Mouse (Mus musculus): Measurements from ENCODE around the gene Bsg. TPM values are rescaled to one million over a fixed set of nuclear protein-coding genes. Genes with fewer than 3 reads are reported as not detected.
A peak's percentile ranks its signal among the peaks of the same experiment; 100 is the strongest.

The Bsg gene
- total and polyA plus RNA-seq, 2 experiments: 523 to 652 TPM

DNA sequence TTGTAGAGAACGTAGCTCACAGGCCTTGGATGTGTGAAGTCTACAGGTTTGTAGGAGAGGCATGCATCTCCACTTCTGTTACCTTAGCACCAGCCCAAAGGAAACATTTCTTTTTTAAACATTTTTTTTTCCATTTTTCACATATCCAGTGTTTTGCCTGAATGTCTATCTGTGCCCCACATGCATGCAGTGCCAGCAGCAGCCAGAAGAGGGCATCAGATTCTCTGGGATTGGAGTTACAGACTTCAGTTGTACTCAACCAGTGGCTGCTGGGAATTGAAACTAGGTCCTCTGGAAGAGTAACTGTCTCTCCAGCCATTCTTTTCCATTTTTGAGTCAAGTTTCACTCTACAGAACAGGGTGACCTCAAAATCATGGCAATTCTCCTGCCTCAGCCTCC is 28.2 kb downstream of the Bsg start:
- Histone ChIP-seq H3K36me3 (ENCODE audit: control insufficient read depth, insufficient read depth, low read length) (peaks cover 18% of the 10 kb centered on the region), H3K27me3 (ENCODE audit: control insufficient read depth, insufficient read depth, low read length) (no peaks in the 10 kb centered on the region), H3K9ac (ENCODE audit: low read depth, low read length) (no peak overlapping the region), H3K27ac (replicated peaks; ENCODE audit: insufficient read depth, low read depth, low read length) (no peak overlapping the region), H3K79me2 (ENCODE audit: control insufficient read depth, insufficient read depth, low read length) (no peaks in the 10 kb centered on the region), H3K4me3 (ENCODE audit: insufficient read depth, low read depth, low read length) (no peak overlapping the region), H3K4me1 (ENCODE audit: control insufficient read depth, insufficient read depth, low read length) (no peaks in the 10 kb centered on the region)
- TF ChIP-seq CTCF (IDR thresholded peaks at IDR 0.05; ENCODE audit: low read depth, low read length) (peak; percentile 67; the same call in 1 of the 2 replicates), POLR2A (IDR thresholded peaks at IDR 0.05; ENCODE audit: extremely low read depth, insufficient read depth, low read length) (no peak)
- 88% methylated on average over 1 of the region's 1 CpGs for WGBS
- DNase-seq (ENCODE audit: extremely low read depth, low read depth, low spot score): no peak

DNA sequence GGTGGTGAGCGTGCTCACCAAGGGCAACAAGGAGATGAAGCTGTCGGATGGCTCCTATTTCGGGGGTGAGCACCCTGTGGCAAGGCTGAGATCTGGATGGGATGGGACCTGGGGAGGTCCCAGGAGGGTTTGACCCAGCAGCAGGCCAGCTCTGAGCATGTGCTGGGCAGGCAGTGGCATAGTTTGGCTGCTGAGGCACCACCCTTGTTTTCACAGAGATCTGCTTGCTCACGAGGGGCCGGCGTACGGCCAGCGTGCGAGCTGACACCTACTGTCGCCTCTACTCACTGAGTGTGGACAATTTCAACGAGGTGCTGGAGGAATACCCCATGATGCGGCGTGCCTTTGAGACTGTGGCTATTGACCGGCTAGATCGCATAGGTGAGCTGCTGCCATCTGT is 29.6 kb downstream of the Bsg start:
- Histone ChIP-seq H3K79me2 (ENCODE audit: control insufficient read depth, insufficient read depth, low read length) (no peaks in the 10 kb centered on the region), H3K9ac (ENCODE audit: low read depth, low read length) (no peak overlapping the region), H3K36me3 (ENCODE audit: control insufficient read depth, insufficient read depth, low read length) (peaks cover 20% of the 10 kb centered on the region), H3K4me1 (ENCODE audit: control insufficient read depth, insufficient read depth, low read length) (no peaks in the 10 kb centered on the region), H3K27ac (replicated peaks; ENCODE audit: insufficient read depth, low read depth, low read length) (no peak overlapping the region), H3K27me3 (ENCODE audit: control insufficient read depth, insufficient read depth, low read length) (no peaks in the 10 kb centered on the region), H3K4me3 (ENCODE audit: insufficient read depth, low read depth, low read length) (no peak overlapping the region)
- no peak for DNase-seq (ENCODE audit: extremely low read depth, low read depth, low spot score)
- WGBS: 98% methylated on average over 15 of the region's 15 CpGs
- no peak for TF ChIP-seq POLR2A (IDR thresholded peaks at IDR 0.05; ENCODE audit: extremely low read depth, insufficient read depth, low read length)
- TF ChIP-seq CTCF (IDR thresholded peaks at IDR 0.05; ENCODE audit: low read depth, low read length): no peak

DNA sequence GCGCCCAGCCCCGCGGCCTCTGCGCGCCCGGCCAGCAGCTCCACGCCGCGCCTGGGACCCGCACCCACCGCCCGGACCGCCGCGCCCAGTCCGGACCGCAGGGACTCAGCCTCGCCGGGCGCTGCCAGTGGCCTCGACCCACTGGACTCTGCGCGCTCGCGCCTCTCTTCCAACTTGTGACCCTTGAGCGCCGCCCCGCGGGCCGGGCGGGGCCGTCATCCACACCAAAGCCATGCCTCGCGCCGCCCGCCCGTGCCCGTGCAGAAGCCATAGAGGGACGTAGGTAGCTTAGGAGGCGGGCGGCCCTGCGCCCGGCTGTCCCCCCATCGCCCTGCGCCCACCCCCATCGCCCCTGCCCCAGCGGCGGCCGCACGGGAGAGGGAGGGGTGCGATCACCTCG is 31.1 kb downstream of the Bsg start:
- Histone ChIP-seq H3K27me3 (ENCODE audit: control insufficient read depth, insufficient read depth, low read length) (no peaks in the 10 kb centered on the region), H3K4me3 (ENCODE audit: insufficient read depth, low read depth, low read length) (no peak overlapping the region), H3K9ac (ENCODE audit: low read depth, low read length) (no peak overlapping the region), H3K4me1 (ENCODE audit: control insufficient read depth, insufficient read depth, low read length) (no peaks in the 10 kb centered on the region), H3K79me2 (ENCODE audit: control insufficient read depth, insufficient read depth, low read length) (no peaks in the 10 kb centered on the region), H3K27ac (replicated peaks; ENCODE audit: insufficient read depth, low read depth, low read length) (no peak overlapping the region), H3K36me3 (ENCODE audit: control insufficient read depth, insufficient read depth, low read length) (peaks cover 23% of the 10 kb centered on the region)
- TF ChIP-seq CTCF (IDR thresholded peaks at IDR 0.05; ENCODE audit: low read depth, low read length): no peak
- TF ChIP-seq POLR2A (IDR thresholded peaks at IDR 0.05; ENCODE audit: extremely low read depth, insufficient read depth, low read length): no peak
- WGBS: 86% methylated on average over 48 of the region's 52 CpGs
- no peak for DNase-seq (ENCODE audit: extremely low read depth, low read depth, low spot score)

DNA sequence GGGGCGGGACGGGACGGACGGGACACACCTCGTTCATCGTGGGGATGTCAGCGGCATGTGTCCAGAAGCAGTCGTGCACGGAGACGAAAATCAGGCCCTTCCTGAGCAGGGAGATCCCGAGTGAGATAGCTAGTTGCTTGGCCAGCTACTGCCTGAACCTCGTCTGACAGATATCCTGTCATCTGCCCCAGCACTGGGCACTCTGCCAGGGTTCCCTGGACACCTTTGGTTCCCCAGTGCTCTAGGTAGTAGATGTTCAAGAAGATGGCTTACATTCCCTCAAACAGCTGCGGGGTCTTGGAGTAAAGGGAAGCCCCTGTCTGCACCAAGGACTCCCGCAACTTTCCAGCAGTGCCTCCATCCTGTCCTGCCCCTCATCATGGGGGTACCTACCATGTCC is 32.4 kb downstream of the Bsg start:
- Histone ChIP-seq H3K36me3 (ENCODE audit: control insufficient read depth, insufficient read depth, low read length) (peaks cover 27% of the 10 kb centered on the region), H3K79me2 (ENCODE audit: control insufficient read depth, insufficient read depth, low read length) (no peaks in the 10 kb centered on the region), H3K27ac (replicated peaks; ENCODE audit: insufficient read depth, low read depth, low read length) (no peak overlapping the region), H3K27me3 (ENCODE audit: control insufficient read depth, insufficient read depth, low read length) (no peaks in the 10 kb centered on the region), H3K9ac (ENCODE audit: low read depth, low read length) (no peak overlapping the region), H3K4me3 (ENCODE audit: insufficient read depth, low read depth, low read length) (no peak overlapping the region), H3K4me1 (ENCODE audit: control insufficient read depth, insufficient read depth, low read length) (no peaks in the 10 kb centered on the region)
- TF ChIP-seq CTCF (IDR thresholded peaks at IDR 0.05; ENCODE audit: low read depth, low read length) (no peak), POLR2A (IDR thresholded peaks at IDR 0.05; ENCODE audit: extremely low read depth, insufficient read depth, low read length) (no peak)
- WGBS: 87% methylated on average over 14 of the region's 14 CpGs
- DNase-seq (ENCODE audit: extremely low read depth, low read depth, low spot score): no peak

DNA sequence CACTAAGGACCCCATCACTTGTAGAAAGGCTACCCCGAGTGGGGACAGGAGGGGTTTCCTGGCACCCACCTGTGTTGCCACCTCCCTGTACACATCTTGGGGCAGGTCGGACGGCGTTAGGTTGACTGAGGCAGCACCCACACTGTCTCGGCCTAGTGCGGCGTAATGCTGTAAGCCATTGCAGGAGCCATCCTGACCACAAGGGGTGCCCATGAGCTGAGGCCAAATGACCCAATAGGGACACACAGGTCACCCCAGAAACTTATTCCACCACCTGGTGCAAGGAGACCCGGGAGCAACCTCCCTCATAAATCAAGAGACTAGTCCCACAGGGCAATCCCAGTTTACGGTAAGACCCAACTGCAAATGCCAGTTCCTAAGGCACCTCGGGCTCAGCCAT is 34.0 kb downstream of the Bsg start:
- H3K36me3 ChIP-seq (ENCODE audit: control insufficient read depth, insufficient read depth, low read length): peaks cover 29% of the 10 kb centered on the region
- TF ChIP-seq CTCF (IDR thresholded peaks at IDR 0.05; ENCODE audit: low read depth, low read length) (peak; percentile 73), POLR2A (IDR thresholded peaks at IDR 0.05; ENCODE audit: extremely low read depth, insufficient read depth, low read length) (no peak)
- H3K27me3 ChIP-seq (ENCODE audit: control insufficient read depth, insufficient read depth, low read length): no peaks in the 10 kb centered on the region
- no peak overlapping the region for H3K9ac ChIP-seq (ENCODE audit: low read depth, low read length)
- 97% methylated on average over 10 of the region's 10 CpGs for WGBS
- no peak for DNase-seq (ENCODE audit: extremely low read depth, low read depth, low spot score)
- H3K4me1 ChIP-seq (ENCODE audit: control insufficient read depth, insufficient read depth, low read length): no peaks in the 10 kb centered on the region
- H3K79me2 ChIP-seq (ENCODE audit: control insufficient read depth, insufficient read depth, low read length): no peaks in the 10 kb centered on the region
- no peak overlapping the region for H3K4me3 ChIP-seq (ENCODE audit: insufficient read depth, low read depth, low read length)
- H3K27ac ChIP-seq (replicated peaks; ENCODE audit: insufficient read depth, low read depth, low read length): no peak overlapping the region

DNA sequence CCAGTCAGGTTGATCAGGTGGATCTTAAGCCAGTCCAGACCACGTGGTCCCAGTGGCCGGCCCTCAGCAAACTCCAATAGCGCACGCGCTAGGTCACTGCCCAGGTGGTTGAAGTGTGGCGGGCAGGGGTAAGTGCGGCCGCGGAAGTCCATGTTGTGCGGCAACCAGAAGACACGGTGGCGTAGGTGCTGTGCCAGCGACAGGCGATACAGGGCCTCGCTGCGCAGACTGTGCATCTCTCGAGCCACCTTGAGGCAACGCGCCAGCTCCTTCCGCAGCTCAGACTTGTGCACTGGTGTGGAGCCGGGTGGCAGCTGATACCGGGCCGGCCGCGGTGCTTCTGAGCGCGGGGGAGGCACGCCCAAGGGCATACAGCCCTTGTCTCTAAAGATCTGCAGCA is 34.9 kb downstream of the Bsg start:
- 98% methylated on average over 28 of the region's 28 CpGs for WGBS

More for the DNA sequence above, 34.9 kb downstream of the Bsg start:
- no peak overlapping the region for H3K27ac ChIP-seq (replicated peaks; ENCODE audit: insufficient read depth, low read depth, low read length)
- no peaks in the 10 kb centered on the region for H3K27me3 ChIP-seq (ENCODE audit: control insufficient read depth, insufficient read depth, low read length)
- no peak for TF ChIP-seq POLR2A (IDR thresholded peaks at IDR 0.05; ENCODE audit: extremely low read depth, insufficient read depth, low read length)
- no peak for TF ChIP-seq CTCF (IDR thresholded peaks at IDR 0.05; ENCODE audit: low read depth, low read length)
- H3K36me3 ChIP-seq (ENCODE audit: control insufficient read depth, insufficient read depth, low read length): peaks cover 29% of the 10 kb centered on the region
- H3K4me3 ChIP-seq (ENCODE audit: insufficient read depth, low read depth, low read length): no peak overlapping the region
- no peak for DNase-seq (ENCODE audit: extremely low read depth, low read depth, low spot score)
- no peak overlapping the region for H3K9ac ChIP-seq (ENCODE audit: low read depth, low read length)
- H3K79me2 ChIP-seq (ENCODE audit: control insufficient read depth, insufficient read depth, low read length): no peaks in the 10 kb centered on the region
- H3K4me1 ChIP-seq (ENCODE audit: control insufficient read depth, insufficient read depth, low read length): no peaks in the 10 kb centered on the region

Data from liver, adult 2 months (tissue).